Mouse (Mus musculus) ovary, postnatal 14 days (tissue): ENCODE measurements at regions not wholly inside any gene's neighbourhood (a gene's known extent, or its start where the extent isn't known, plus 50 kb on each side); places are given as distances from the start of the nearest gene placed in this dataset.

Source experiments
- DNase-seq: peaks from one replicate; pipeline ENCODE4 v3.0.0; 2022; ENCODE audit warnings: low spot score

GRCm38 (mm10) chr5:111835737-111836667 lies 102.3 kb downstream of the Gm26897 start:
- no peak for DNase-seq

GRCm38 (mm10) chr5:111836668-111837234 lies 103.0 kb downstream of the Gm26897 start:
- no peak for DNase-seq

GRCm38 (mm10) chr5:111842461-111842860 lies 108.7 kb downstream of the Gm26897 start:
- no peak for DNase-seq

GRCm38 (mm10) chr5:111843622-111844239 lies 110.0 kb downstream of the Gm26897 start:
- no peak for DNase-seq

DNA sequence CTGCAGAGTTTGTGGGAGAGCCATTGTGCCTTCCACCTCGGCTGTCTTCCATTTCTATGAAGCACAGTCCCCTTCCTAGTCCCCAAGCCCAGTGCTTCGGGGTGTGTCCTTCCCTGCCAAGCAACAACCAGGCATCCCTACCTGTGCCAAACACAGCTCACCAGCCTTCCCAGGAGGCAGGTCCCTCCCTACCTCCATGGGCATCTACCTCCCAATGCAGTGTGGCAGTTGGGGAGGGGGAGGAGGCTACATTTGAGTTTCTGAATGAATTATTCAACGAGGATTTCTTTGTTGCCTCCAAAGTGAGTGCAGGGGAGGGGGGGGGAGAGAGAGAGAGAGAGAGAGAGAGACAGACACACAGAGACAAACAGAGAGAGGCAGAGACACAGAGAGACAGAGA lies 110.8 kb downstream of the Gm26897 start:
- DNase-seq, result no peak

DNA sequence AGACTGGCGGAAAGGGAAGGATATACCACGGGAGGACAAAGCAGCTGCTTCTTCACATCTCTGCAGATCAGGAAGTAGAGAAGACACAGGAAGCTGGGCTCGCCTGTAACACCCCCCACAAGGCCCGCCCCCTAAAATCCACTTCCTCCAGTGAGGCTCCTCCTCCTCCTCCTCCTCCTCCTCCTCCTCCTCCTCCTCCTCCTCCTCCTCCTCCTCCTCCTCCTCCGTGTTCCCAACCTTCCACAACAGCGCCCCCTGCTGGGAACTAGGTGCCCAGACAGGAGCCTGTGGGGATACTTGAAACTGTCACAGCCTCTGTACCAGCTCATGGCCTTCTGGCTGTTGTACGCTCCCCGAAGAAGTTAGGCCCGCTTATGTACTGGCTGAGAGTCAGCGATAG lies 115.2 kb downstream of the Gm26897 start:
- no peak for DNase-seq

DNA sequence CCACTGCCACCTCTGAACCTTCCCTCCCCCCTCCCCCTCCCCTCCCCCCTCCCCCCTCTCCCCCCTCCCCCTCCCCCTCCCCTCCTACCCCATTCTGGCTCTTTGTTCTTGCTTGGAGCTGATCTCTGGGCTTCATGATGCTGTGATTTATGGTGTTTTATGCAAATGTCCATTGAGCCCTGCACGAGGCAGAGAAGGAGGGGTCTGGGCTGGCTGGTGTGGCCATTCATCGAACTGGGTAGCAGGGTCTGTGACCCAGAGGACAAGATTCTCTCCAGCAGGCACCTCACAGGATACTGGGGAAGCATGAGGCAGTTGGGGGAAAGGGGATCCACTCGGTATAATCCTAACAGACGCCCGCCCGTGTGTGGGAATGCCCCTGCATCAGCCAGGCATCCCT lies 119.0 kb downstream of the Gm26897 start:
- no peak for DNase-seq

DNA sequence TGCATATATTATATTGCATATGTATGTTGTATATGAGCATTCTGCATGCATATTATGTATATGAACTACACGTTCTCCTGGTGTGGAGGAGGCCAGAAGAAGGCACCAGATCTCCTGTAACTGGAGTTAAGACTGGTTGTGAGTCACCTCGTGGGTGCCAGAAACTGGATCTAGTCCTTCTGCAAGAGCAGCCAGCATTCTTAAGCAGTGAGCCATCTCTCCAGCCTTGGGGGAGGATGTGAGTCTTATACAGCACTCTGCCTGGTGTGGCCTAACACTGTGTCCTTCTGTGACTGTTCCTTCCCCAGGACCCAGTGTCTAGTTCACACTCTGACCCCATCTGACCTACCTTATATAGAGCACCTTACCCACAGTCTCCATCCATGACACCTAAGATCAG lies 121.6 kb downstream of the Gm26897 start:
- no peak for DNase-seq

DNA sequence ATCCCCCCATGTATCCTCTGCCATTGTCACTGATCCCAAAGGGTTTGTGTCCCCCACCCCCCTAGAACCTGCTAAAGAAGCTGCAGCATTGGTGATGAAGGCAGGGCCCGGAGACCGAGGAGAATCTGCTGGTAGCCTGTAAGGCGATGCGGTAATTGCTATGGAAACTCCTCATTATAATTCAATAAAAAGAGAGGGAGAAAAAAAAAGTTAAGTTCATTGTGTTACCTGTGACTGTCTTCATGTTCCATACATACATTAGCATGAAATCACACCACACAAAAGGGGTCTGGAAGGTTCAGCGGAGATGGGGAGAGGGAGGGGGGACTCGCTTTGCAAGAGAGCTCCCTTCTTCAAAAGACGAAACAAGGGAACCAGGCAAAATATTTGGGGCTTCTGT lies 123.5 kb downstream of the Gm26897 start:
- no peak for DNase-seq

DNA sequence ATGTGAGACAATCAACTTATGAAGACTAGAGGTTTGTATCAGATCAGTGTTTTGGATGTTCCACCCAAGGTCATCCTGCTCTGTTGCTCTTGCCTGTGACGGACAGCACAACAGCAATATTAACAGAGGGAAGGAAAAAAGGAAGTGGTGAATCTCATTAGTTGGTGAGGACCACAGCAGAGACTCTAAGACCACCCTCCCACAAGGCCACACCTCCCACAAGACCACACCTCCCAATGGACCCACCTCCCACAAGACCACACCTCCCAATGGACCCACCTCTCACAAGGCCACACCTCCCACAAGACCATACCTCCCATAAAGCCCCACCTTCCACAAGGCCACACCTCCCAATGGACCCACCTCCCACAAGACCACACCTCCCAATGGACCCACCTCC lies 126.7 kb downstream of the Gm26897 start:
- no peak for DNase-seq

DNA sequence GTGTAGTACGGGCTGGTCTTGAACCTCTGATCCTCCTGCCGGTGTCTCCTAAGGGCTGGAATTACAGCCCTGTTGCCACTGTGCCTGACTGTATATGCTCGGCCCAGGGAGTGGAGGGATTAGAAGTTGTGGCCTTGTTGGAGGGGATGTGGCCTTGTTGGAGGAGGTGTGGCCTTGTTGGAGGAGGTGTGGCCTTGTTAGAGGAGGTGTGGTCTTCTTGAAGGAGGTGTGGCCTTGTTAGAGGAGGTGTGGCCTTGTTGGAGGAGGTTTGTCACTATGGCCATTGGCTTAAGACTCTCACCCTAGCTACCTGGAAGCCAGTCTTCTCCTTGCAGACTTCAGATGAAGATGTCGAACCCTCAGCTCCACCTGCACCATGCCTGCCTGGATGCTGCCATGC lies 128.6 kb downstream of the Gm26897 start:
- no peak for DNase-seq

DNA sequence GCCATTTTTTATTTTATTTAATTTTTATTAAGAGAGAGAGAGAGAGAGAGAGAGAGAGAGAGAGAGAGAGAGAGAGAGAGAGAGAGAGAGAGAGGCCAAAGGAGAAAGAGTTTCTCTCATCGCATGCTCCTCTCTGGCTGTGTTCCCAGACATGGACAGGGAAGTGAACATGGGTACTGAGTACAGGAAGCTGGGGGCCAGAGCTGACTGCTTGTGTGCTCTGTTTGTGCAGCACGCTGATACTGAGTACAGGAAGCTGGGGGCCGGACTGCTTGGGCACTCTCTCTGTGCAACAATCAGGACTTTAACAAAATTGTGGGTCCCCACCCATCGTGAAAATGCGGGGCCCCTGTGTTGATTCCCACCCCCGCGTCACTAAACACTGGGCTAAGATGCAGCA lies 130.2 kb downstream of the Gm26897 start:
- no peak for DNase-seq

DNA sequence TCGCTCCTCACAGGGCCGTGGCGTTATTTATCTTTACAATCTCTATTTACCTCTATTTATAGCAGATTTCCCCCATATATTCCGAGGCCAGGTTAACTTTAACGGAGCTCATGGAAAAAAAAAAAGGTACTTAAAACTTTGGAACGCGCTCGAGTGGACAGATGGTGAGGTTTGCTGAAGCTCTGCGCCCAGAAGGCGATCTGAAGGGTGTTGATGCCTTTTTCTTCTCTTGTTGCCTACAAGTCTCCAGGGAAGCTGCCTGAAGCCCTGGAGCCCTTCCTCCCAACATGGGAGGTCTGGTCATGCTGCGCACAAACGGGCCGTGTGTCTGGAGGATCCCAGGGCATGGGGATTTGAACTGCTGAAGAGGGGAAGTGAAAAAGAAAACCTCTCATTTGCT lies 130.9 kb downstream of the Gm26897 start:
- no peak for DNase-seq

DNA sequence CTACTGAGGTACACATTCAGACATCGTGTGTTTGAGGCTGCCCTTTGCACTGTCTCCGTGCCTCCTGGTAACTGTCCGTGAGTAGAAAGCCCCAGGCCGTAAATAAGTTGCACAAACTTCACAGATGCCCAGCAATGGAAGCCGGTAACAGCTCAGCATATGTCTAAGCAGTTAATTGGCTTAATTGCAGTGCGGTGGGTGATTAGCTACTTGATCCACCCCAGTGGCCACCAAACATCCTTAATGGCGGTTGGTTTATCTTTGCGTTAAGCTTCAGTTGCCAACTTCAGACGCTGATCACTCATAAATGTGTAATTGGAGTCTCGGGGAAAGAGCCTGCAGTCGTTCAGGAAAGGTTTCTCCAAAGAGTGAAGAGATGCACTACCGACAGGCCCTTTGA lies 135.3 kb downstream of the Gm26897 start:
- no peak for DNase-seq

- DNase-seq, result no peak
Observed at GRCm38 (mm10) chr5:111877165-111877793, 143.6 kb downstream of the Gm26897 start.

GRCm38 (mm10) chr5:111879044-111879443 lies 145.3 kb downstream of the Gm26897 start:
- no peak for DNase-seq

DNA sequence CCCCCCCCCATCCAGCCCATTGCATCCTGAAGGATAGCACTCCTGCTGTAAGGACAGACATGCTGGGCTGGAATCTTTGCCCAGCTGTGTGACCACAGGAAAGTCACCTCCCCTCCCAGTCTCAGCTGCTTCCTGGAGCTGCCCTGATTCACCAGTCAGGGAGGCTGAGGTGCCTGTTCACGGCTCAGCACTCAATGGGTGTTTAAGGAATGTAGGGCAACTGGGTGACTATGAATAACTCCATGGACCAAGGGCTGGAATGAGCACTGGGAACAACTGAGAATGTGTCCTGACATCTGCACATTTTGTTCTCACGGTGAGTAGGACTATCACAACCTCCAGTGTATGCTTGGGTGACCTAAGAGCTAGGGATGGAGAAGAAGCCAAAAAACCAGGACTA lies 146.5 kb downstream of the Gm26897 start:
- DNase-seq, result no peak

DNA sequence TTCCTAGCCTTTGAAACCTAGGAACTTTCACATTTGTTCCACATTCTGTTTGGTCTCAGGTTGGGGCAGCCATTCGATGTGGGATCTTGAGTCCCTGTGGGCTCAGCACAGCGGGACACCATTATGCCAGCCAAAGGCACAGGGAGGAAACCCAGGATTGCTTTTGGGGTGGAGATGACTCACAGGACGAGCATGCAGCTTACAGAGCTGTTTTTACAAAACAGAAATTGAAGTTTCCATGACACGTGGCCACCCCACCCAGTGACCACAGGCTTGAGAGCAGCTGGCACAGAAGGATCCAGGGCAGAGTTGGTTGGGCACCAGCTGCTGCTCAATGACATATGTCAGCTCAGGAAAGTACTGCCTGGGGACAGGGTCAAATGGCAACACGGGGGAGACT lies 147.8 kb downstream of the Gm26897 start:
- no peak for DNase-seq

GRCm38 (mm10) chr5:111887281-111887680 lies 153.6 kb downstream of the Gm26897 start:
- no peak for DNase-seq

DNA sequence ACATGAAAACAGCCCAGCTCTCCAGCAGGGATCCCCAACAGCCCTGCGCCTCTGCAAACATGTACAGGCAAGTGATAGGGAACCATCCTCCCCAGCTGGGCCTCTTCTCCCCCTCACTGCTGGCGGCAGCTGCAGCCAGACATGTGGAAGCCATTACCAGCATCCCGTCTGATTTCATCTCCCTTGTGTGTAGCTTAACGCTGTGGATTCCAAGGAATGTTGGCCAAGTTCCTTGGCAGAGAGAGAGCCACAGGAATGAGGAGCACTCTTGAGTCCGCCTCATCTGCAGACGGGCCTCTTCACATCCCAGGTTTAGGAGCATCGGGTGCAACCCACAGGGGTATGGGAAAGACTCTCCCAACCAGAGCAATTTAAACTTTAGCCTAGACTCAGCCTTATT lies 157.1 kb downstream of the Gm26897 start:
- peak; percentile 56 for DNase-seq

DNA sequence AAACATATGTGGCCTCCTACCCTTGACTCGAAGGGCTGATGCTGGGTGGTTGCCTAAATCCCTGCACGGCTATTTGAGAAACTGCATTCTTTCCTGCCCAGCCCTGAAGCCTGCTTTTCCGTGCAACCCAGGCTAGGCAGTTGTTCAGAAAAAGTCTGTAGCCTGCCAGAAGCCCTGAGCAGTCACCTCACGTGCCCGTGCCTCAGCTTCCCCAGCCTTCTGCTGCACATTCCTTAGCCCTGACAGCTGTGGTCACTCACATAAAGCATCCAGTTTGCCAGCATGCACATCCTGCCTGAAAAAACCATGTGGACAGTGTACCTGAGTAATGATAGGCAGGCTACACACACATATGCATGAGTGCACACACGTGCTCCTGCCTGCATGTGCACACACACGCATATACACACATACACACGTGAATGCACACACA lies 157.6 kb downstream of the Gm26897 start:
- DNase-seq, result no peak

DNA sequence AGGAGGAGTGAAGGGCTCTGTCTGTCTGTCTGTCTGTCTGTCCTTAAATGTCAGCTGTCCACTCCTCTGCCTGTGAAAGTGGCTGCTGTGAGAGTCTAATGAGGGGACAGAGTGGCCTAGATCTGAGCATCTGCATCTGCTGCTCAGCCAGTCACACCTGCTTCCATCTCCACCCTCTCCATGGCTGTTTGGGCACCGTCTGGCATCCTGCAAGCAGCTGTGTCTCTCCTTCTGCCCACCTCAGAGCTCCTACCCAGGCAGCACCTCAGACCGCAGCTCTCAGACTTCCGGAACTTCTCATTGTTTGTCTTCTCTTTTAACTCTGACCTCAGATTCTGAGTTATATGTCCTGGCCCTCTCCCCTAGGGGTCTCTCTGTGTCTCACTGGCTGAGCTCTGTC lies 159.2 kb downstream of the Gm26897 start:
- DNase-seq, result no peak

GRCm38 (mm10) chr5:111893905-111894311 lies 160.2 kb downstream of the Gm26897 start:
- peak; percentile 43 for DNase-seq
